Mouse (Mus musculus) neutrophil, adult 5-6 weeks (primary cell): ENCODE data around the gene Wfdc17. TPM values are rescaled to one million over a fixed set of nuclear protein-coding genes. Genes with fewer than 3 reads are reported as not detected.

Experiments used
- ATAC-seq: fragments of 151-379, 151-347 bp; 2 replicates; pipeline ENCODE4 v1.8.0; 2017; ENCODE audit warnings: mild to moderate bottlenecking, moderate TSS enrichment; ENCODE audit not compliant: insufficient number of reproducible peaks, poor library complexity, low FRiP score, severe bottlenecking; ENCODE audit errors: extremely low read depth
- total RNA-seq: library from RNA; stranded (forward); fragments of 200-1000 nt; gene quantifications from 2 replicates; pipeline ENCODE4 v1.2.3, GENCODE M21; 2017

Wfdc17 gene
- total RNA-seq = 160 TPM in 2 replicates

DNA sequence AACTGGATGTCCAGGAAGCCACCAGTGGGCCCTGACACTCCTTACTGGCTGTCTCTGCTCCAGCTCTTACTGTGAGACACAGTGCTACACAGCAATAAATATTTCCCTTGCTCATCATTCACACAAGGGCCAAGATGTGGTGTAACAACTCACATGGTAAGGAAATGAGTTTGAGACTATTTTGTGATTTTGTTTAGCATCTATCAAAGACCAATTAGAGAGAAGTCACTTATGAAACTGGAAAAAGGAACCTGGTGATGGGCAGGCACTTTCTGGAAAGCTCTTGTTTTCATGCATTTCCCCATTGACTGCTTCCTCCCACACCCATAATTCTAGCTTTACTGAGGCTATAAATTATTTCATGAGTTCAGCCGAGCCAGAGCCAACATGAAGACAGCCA, at the start of gene Wfdc17:
TSS of gene Wfdc17 (plus strand) at position 287 of the 400 bp plus-strand sequence.
- 0 out of 2 replicates have a peak, but pooled peaks have one; percentile 37 for ATAC-seq

- ATAC-seq = no peak
These were observed 49.2 kb upstream of the Wfdc17 start for GRCm38 (mm10) chr11:83654606-83655005.

DNA sequence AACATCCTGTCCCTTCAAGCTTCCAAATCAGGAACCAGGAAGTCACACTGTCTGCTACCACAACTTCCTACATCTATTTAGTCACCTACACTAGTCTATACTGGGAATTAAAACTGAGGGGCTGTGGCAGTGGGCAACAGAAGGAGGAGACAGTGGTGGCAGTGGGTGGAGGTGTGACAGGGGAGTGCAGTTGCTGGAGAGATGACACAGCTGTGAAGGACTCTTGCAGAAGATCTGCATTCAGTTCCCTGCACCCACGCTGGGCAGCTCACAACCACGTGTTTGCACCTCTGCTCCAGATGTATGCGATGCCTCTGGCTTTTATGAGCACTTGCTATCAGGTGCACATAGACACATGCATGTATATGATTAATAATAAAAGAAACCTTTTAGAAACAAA, 46.3 kb upstream of the Wfdc17 start:
- ATAC-seq = no peak

DNA sequence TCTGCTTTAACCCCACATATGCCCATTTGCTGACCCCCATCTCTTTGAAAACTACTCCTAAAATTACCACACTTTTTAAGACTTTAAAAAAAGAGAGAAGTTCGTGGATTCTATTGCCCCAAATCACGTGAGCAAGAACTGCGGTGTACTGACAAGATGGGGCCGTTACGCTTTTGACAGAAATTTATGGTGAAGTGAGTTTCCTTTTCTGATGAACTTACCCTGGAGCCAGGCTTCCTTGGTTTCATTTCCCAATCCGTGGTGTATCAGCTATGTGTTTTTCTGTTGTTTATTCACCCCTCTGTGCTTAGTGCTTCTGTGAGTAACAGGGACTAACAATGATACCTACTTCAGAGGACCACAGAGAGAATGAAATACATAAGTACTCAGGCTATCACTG, 45.0 kb upstream of the Wfdc17 start:
- ATAC-seq = no peak

GRCm38 (mm10) chr11:83662204-83662603, 41.6 kb upstream of the Wfdc17 start, which contains the start of gene Ccl4:
Gene Ccl4 (plus strand): TSS chr11:83662584.
- ATAC-seq = peak; percentile 35

- ATAC-seq = peak; percentile 62
These were observed 40.3 kb upstream of the Wfdc17 start for GRCm38 (mm10) chr11:83663532-83663931.

GRCm38 (mm10) chr11:83671743-83672142, 32.0 kb upstream of the Wfdc17 start:
- ATAC-seq = no peak

DNA sequence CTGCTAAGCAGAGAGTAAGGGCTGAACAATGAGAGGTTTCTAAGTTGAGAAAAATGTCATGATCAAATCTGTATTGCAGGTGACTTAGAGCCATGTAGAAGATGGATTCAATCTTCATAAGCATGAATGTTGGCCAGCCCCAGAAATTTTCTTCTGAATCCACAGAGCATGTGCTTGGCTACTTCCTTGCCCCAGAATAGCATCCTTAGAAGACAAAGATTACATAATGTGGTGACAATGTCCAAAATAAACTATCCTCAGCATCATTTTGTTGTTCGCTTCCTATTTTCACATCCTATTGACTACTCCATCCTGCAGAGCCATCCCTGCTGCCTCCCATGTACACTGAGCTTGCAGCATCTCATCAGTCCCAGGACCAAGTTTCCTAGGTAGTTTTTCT, 28.1 kb upstream of the Wfdc17 start:
- ATAC-seq = no peak

GRCm38 (mm10) chr11:83689918-83690317, 13.9 kb upstream of the Wfdc17 start:
- no peak for ATAC-seq

DNA sequence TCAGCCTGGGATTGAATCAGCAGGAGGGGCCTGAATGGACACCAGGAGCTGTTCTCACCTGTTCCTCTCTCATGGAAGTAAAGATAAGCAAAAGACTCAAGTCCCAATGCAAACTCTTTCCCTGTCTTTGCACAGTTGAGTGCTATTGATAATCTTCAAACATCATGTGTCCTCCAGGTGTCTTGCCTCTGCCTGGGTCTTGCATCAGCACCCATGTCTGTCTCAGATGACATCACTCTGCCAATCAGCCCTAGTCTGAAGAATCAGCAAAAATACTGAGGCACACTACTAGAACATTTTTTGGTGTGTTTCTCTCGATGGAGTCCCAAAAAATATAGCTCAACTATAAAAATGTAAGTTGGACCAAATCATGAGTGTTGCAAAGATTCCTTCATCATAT, 11.8 kb upstream of the Wfdc17 start:
- ATAC-seq = no peak

GRCm38 (mm10) chr11:83708715-83709114, 4.9 kb downstream of the Wfdc17 start, which contains the start of gene Wfdc18:
Gene Wfdc18 (plus strand): TSS chr11:83709015.
- no peak for ATAC-seq

- ATAC-seq = no peak
These were observed 5.9 kb downstream of the Wfdc17 start for GRCm38 (mm10) chr11:83709683-83710082.

- no peak for ATAC-seq
These were observed 8.9 kb downstream of the Wfdc17 start for GRCm38 (mm10) chr11:83712671-83713070.

GRCm38 (mm10) chr11:83713925-83714324, 10.1 kb downstream of the Wfdc17 start:
- ATAC-seq = 0 out of 2 replicates have a peak, but pooled peaks have one; percentile 39

- ATAC-seq = no peak
These were observed 13.4 kb downstream of the Wfdc17 start for GRCm38 (mm10) chr11:83717042-83717665.

GRCm38 (mm10) chr11:83720766-83721165, 17.0 kb downstream of the Wfdc17 start:
- no peak for ATAC-seq

DNA sequence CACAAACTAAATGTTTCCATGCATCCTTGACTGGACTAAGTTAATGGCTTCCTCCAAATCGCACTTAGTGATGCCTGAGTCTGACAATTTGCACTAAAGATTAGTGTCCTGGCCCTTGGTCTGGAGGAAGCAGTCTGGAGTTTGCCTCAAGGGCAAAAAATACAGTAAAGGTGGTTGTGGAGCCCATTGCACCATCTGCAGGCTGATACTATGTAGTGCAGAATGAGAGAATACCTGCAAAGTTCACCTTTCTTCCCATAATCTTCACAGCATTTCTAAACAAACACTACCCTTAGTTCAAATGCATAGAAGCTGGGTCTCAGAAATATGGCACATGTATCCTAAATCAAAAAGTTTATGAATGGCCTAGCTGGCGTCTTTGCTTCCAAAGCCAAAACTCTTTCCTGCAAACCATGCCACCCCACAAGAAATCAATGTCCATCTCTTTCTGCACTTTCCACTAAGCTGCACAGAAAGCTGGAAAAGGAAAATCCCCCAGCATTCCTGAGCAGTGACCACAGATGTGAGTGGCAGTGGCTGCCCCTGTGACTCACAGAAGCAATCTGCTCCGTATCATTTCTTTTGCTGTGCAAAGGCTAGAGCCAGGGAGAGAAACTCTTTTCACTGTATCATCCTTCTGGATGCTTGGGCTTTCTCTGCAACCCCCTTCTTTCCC, 25.1 kb downstream of the Wfdc17 start:
- ATAC-seq = peak; percentile 88

DNA sequence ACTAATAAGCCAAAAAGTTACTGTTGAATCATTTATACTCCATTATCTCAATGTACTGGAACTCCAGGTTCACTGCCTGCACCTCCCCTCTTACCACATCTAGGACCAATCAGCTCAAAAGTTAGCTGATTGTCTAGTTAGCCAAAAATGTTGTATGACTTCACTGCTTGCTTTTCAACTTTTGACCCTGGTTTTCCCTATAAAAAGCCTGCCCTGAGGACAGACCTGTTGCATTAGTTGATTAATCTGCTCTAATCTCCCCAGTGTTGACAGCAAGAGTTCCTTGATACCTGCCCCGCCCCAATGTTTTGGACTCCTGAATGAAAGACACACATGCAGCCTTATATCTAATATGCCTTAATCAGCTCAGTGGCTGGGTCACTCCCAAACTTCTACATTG, 27.3 kb downstream of the Wfdc17 start:
- no peak for ATAC-seq

GRCm38 (mm10) chr11:83733071-83733640, 29.4 kb downstream of the Wfdc17 start:
- ATAC-seq = peak; percentile 65; the same call in 1 of the 2 replicates

GRCm38 (mm10) chr11:83734215-83734614, 30.4 kb downstream of the Wfdc17 start:
- no peak for ATAC-seq
